Mouse (Mus musculus): ENCODE data around the gene Iqcf4.
A peak's percentile ranks its signal among the peaks of the same experiment; 100 is the strongest.

- TF ChIP-seq CTCF (IDR thresholded peaks at IDR 0.05; ENCODE audit: low read depth, low read length): peak; percentile 94
- no peak for TF ChIP-seq EP300 (IDR thresholded peaks at IDR 0.05; ENCODE audit: insufficient read depth, low read depth, low read length)
These were observed 39.0 kb downstream of the Iqcf4 start for GRCm38 (mm10) chr9:106531833-106532232.
